Mouse (Mus musculus): ENCODE results near the gene Gm4756. TPM values are rescaled to one million over a fixed set of nuclear protein-coding genes. Genes with fewer than 3 reads are reported as not detected.

Gm4756 gene
- polyA plus RNA-seq, 1 experiment, result not detected

GRCm38 (mm10) chr12:72535599-72535998 lies 113.9 kb downstream of the Gm4756 start:
- TF ChIP-seq POLR2A (IDR thresholded peaks at IDR 0.05; ENCODE audit: borderline replicate concordance, insufficient read depth, low read length), result no peak
- no peak for TF ChIP-seq CTCF (IDR thresholded peaks at IDR 0.05; ENCODE audit: borderline replicate concordance, insufficient read depth, low read depth, low read length)
- DNase-seq, result no peak
- Histone ChIP-seq H3K27ac (ENCODE audit: insufficient read depth, low read length) (no peak overlapping the region), H3K4me1 (ENCODE audit: control insufficient read depth, insufficient read depth, low read length) (peaks cover 3% of the 10 kb centered on the region), H3K4me3 (replicated peaks; ENCODE audit: insufficient read depth, low read depth, low read length) (peak overlapping the region; percentile 82), H3K27me3 (ENCODE audit: control insufficient read depth, insufficient read depth, low read length) (no peaks in the 10 kb centered on the region)
- WGBS, result 42% methylated on average over 3 of the region's 3 CpGs

GRCm38 (mm10) chr12:72533986-72534385 lies 115.5 kb downstream of the Gm4756 start:
- Histone ChIP-seq H3K27me3 (ENCODE audit: control insufficient read depth, insufficient read depth, low read length) (no peaks in the 10 kb centered on the region; the same call in 1 of the 2 replicates), H3K4me3 (replicated peaks; ENCODE audit: insufficient read depth, low read depth, low read length) (no peak overlapping the region), H3K27ac (ENCODE audit: insufficient read depth, low read length) (no peak overlapping the region), H3K4me1 (ENCODE audit: control insufficient read depth, insufficient read depth, low read length) (peaks cover 3% of the 10 kb centered on the region)
- TF ChIP-seq POLR2A (IDR thresholded peaks at IDR 0.05; ENCODE audit: borderline replicate concordance, insufficient read depth, low read length) (no peak), CTCF (IDR thresholded peaks at IDR 0.05; ENCODE audit: borderline replicate concordance, insufficient read depth, low read depth, low read length) (no peak)
- whole genome bisulfite sequencing, result 81% methylated on average over 6 of the region's 6 CpGs
- DNase-seq, result no peak

- Histone ChIP-seq H3K27me3 (ENCODE audit: control insufficient read depth, insufficient read depth, low read length) (no peaks in the 10 kb centered on the region; the same call in 1 of the 2 replicates), H3K27ac (ENCODE audit: insufficient read depth, low read length) (no peak overlapping the region), H3K4me1 (ENCODE audit: control insufficient read depth, insufficient read depth, low read length) (no peaks in the 10 kb centered on the region), H3K4me3 (replicated peaks; ENCODE audit: insufficient read depth, low read depth, low read length) (no peak overlapping the region)
- no peak for DNase-seq
- TF ChIP-seq CTCF (IDR thresholded peaks at IDR 0.05; ENCODE audit: borderline replicate concordance, insufficient read depth, low read depth, low read length), result no peak
- no peak for TF ChIP-seq POLR2A (IDR thresholded peaks at IDR 0.05; ENCODE audit: borderline replicate concordance, insufficient read depth, low read length)
- 62% methylated on average over 7 of the region's 7 CpGs for WGBS
Measured at GRCm38 (mm10) chr12:72532303-72532702, 117.2 kb downstream of the Gm4756 start.

Other genes with a start within 250 kb of the Gm4756 start
- 941 and 958 TPM in 2 replicates for gene Rtn1, start 240.6 kb downstream of the Gm4756 start, polyA plus RNA-seq (2012; rRNA removed)
- 1.2 and 1.6 TPM in 2 replicates for gene Lrrc9, start 207.8 kb downstream of the Gm4756 start, polyA plus RNA-seq (2012; rRNA removed)
- 19.3 and 19.4 TPM in 2 replicates for gene Pcnx4, start 113.3 kb downstream of the Gm4756 start, polyA plus RNA-seq (2012; rRNA removed)
- 43.8 and 44.9 TPM in 2 replicates for gene Dhrs7, start 15.2 kb upstream of the Gm4756 start, polyA plus RNA-seq (2012; rRNA removed)
- gene Ppm1a, start 107.8 kb upstream of the Gm4756 start, polyA plus RNA-seq (2012; rRNA removed), result 168 and 184 TPM in 2 replicates

Measured in cerebellum, adult 2 months (tissue).